Mouse (Mus musculus) limb, embryonic 12.5 days (tissue): ENCODE measurements around the gene Eef1b2. TPM values are rescaled to one million over a fixed set of nuclear protein-coding genes. Genes with fewer than 3 reads are reported as not detected.
A peak's percentile ranks its signal among the peaks of the same experiment; 100 is the strongest.
"Not testable (repeated sequence)": the region's sequence is repeated elsewhere in the genome, so short reads cannot be mapped to it uniquely, and the experiment has no call there.

Source experiments
- ATAC-seq: fragments of 200-750 bp; cut with Nextera tagmentation; 2 replicates; pipeline ENCODE4 v1.8.0; 2017; ENCODE audit warnings: low read depth, moderate TSS enrichment; ENCODE audit not compliant: insufficient number of reproducible peaks, insufficient read depth, low FRiP score, low TSS enrichment
- H3K27ac ChIP-seq: fragments of 300-500 bp; sonication (generic); 2 replicates; pipeline ENCODE4 v1.5.1; 2016; ENCODE audit warnings: mild to moderate bottlenecking, moderate library complexity
- H3K27me3 ChIP-seq: fragments of 300-500 bp; sonication (generic); 2 replicates; pipeline ENCODE4 v1.6.1; 2016; ENCODE audit warnings: mild to moderate bottlenecking, moderate library complexity
- H3K36me3 ChIP-seq: fragments of 300-500 bp; sonication (generic); 2 replicates; pipeline ENCODE4 v1.6.1; 2016; ENCODE audit warnings: mild to moderate bottlenecking, moderate library complexity
- H3K4me1 ChIP-seq: fragments of 300-500 bp; sonication (generic); replicated peaks from 2 replicates; pipeline ENCODE4 v1.6.1; 2016
- H3K4me2 ChIP-seq: fragments of 300-500 bp; sonication (generic); 2 replicates; pipeline ENCODE4 v1.6.1; 2016; ENCODE audit warnings: mild to moderate bottlenecking, moderate library complexity
- H3K4me3 ChIP-seq: fragments of 300-500 bp; sonication (generic); replicated peaks from 2 replicates; pipeline ENCODE4 v1.5.1; 2016; ENCODE audit warnings: mild to moderate bottlenecking
- H3K9ac ChIP-seq: fragments of 300-500 bp; sonication (generic); replicated peaks from 2 replicates; pipeline ENCODE4 v1.6.1; 2016; ENCODE audit warnings: mild to moderate bottlenecking, moderate library complexity
- H3K9me3 ChIP-seq: fragments of 300-500 bp; sonication (generic); 2 replicates; pipeline ENCODE4 v1.6.1; 2016; ENCODE audit warnings: mild to moderate bottlenecking, moderate library complexity
- WGBS: fragments of 180-500 bp; shearing (Covaris S2); methylation state at CpG from one replicate; pipeline ENCODE4 v1.1.7; 2016; 5-methylcytosine and 5-hydroxymethylcytosine counted together
- polyA plus RNA-seq: library from polyadenylated mRNA; unstranded; fragments of >200 nt; fragmentation: Nextera tagmentation; extraction: Ambion mirVana; gene quantifications from 2 replicates; pipeline ENCODE4 v1.2.1, GENCODE M21; 2016

Eef1b2 gene
- polyA plus RNA-seq, result 528 and 595 TPM in 2 replicates

DNA sequence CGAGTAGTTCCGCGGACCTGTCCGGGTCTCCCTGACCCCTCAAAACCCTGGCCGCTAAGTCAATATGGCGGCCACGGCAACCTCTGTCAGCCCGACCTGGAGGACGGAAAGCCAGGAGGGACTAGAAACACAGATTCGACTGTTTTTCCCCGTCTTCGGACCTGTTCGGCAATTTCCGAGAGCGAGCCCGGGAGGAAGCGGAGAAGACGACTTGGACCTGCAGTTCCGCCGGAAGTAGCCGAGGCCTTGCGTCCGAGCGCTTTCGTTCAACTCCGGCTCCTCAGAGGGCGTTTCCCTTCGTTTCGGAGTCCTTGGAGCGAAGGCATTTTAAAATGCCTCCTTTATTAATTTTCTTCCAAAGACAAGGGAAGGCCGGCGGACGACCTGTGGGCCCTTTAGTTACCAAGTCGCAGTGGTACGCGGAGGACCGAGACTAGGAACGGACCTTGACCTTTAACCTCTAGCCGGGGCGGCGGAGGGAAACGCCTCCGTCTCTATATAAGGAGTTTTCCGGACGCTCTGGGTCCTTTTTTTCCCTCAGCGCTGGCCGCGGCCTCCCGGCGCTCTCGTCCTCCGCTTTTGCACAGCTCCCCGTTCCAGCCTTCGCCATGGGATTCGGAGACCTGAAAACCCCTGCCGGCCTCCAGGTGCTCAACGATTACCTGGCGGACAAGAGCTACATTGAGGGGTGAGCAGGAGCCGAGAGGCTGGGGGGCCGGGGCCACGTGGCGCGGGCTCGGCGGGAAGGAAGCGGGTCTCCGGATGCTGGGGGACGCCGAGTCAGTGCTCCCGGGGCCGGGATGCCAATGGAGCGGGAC is at the start of gene Eef1b2, which contains the start of gene Ndufs1:
TSS of gene Eef1b2 (plus strand) at position 222 of the 818 bp plus-strand sequence.
TSS of gene Ndufs1 (minus strand) at position 230 of the 818 bp plus-strand sequence.
- Histone ChIP-seq H3K4me3 (peak within 1 kb of the TSS; percentile 89), H3K27ac (peak within 1 kb of the TSS; percentile 89), H3K4me1 (peaks cover 22% of the 10 kb centered on the region), H3K9me3 (no peaks in the 10 kb centered on the region), H3K9ac (peak within 1 kb of the TSS; percentile 82), H3K27me3 (no peaks in the 10 kb centered on the region), H3K36me3 (peaks cover 30% of the 10 kb centered on the region), H3K4me2 (peak within 1 kb of the TSS; percentile 87)
- under 1% methylated on average over 72 of the region's 72 CpGs for WGBS
- ATAC-seq, result peak; percentile 81

- 46% methylated on average over 3 of the region's 3 CpGs for WGBS
- Histone ChIP-seq H3K4me1 (peaks cover 9% of the 10 kb centered on the region), H3K4me2 (peak overlapping the region; percentile 55), H3K27me3 (no peaks in the 10 kb centered on the region), H3K9me3 (no peaks in the 10 kb centered on the region), H3K4me3 (no peak overlapping the region), H3K36me3 (peaks cover 27% of the 10 kb centered on the region), H3K27ac (peak overlapping the region; percentile 41; the same call in 1 of the 2 replicates), H3K9ac (no peak overlapping the region)
- ATAC-seq, result no peak
Measured at GRCm38 (mm10) chr1:63129273-63129672, 47.4 kb upstream of the Eef1b2 start.

DNA sequence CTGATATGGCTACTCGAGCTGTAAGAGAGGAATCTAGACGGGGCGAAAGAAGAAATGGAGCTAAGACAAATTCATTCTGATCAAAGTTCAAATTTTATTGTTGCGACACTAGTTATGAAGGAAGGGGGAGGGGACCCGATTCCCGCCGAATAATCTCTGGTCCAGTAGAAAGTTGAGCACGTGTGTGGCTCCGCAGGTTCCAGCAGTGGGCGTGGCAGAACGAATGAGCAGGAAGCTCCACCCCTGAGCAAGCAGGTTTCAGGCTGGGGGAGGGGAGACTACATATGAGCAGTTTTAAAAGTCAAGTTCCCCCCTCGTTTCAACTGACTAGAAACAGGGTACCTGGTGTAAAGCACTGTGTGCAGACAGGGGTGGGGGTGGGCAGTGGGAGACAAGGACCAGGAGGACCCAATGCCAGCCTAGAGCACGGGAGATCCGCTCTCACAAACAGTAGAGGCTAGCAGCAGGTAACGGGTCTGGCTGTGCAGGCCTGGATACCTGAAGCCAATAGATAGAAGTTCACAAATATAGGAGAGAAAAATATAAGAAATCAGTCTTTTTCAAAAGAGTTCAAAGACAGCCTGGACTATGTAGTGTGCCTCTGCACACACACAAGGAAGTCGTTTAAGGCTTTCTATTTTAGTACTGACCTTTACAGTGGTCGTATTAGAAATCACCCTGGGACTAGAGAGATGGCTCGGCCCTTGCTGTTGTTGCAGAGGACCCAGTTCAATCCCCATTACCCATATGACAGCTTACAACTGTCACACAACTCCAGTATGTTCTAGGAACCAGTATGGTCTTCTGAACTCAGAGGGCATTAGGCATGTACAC is 46.6 kb upstream of the Eef1b2 start:
- ATAC-seq, result peak; percentile 65; the same call in 1 of the 2 replicates
- Histone ChIP-seq H3K4me3 (peak overlapping the region; percentile 30), H3K9me3 (no peaks in the 10 kb centered on the region), H3K27ac (no peak overlapping the region), H3K9ac (peak overlapping the region; percentile 34; the same call in 1 of the 2 replicates), H3K27me3 (no peaks in the 10 kb centered on the region), H3K36me3 (peaks cover 23% of the 10 kb centered on the region), H3K4me2 (peak overlapping the region; percentile 55), H3K4me1 (peaks cover 9% of the 10 kb centered on the region)
- 17% methylated on average over 18 of the region's 18 CpGs for WGBS

GRCm38 (mm10) chr1:63130883-63131282 is 45.7 kb upstream of the Eef1b2 start:
- no peak for ATAC-seq
- H3K4me2 ChIP-seq, result no peak overlapping the region
- no peaks in the 10 kb centered on the region for H3K27me3 ChIP-seq
- WGBS, result 82% methylated on average over 2 of the region's 2 CpGs
- H3K36me3 ChIP-seq, result peaks cover 16% of the 10 kb centered on the region; the same call in 1 of the 2 replicates
- no peaks in the 10 kb centered on the region for H3K9me3 ChIP-seq
- H3K27ac ChIP-seq, result no peak overlapping the region
- no peak overlapping the region for H3K4me3 ChIP-seq
- peaks cover 9% of the 10 kb centered on the region for H3K4me1 ChIP-seq
- no peak overlapping the region for H3K9ac ChIP-seq

DNA sequence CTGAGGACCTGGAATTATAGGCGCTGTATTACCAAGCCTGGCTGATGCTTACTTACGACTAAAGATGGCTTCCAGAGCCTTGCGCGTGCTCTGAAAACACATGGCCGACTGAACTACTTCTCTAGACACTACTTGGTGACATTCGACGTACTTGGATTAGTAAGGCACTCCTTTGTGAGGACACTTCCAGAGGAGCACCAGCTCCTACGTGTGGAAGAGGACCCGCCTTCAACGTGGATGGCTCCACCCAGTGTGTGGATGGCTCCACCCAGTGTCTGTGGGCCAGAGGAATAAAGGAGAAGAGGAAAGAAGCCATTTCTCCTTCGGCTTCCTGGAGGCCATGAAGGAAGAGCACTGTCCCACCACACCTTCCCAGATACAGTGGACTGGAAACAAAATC is 44.9 kb upstream of the Eef1b2 start:
- WGBS, result 93% methylated on average over 11 of the region's 11 CpGs
- H3K4me3 ChIP-seq, result no peak overlapping the region
- H3K4me2 ChIP-seq, result no peak overlapping the region
- peaks cover 9% of the 10 kb centered on the region for H3K4me1 ChIP-seq
- H3K27me3 ChIP-seq, result no peaks in the 10 kb centered on the region
- H3K36me3 ChIP-seq, result 0 out of 2 replicates have a peak, but pooled peaks cover 9% of the 10 kb centered on the region
- H3K9ac ChIP-seq, result no peak overlapping the region
- no peak overlapping the region for H3K27ac ChIP-seq
- no peak for ATAC-seq
- no peaks in the 10 kb centered on the region for H3K9me3 ChIP-seq

- no peak overlapping the region for H3K27ac ChIP-seq
- WGBS, result 84% methylated on average over 3 of the region's 3 CpGs
- no peak for ATAC-seq
Measured at GRCm38 (mm10) chr1:63134530-63134929, 42.1 kb upstream of the Eef1b2 start.

GRCm38 (mm10) chr1:63137971-63138370 is 38.7 kb upstream of the Eef1b2 start:
- no peak for ATAC-seq
- Histone ChIP-seq H3K9ac (no peak overlapping the region), H3K9me3 (no peaks in the 10 kb centered on the region), H3K36me3 (peaks cover 37% of the 10 kb centered on the region), H3K27ac (no peak overlapping the region), H3K4me3 (no peak overlapping the region), H3K4me1 (no peaks in the 10 kb centered on the region), H3K27me3 (no peaks in the 10 kb centered on the region), H3K4me2 (no peak overlapping the region)
- WGBS, result 88% methylated on average over 2 of the region's 2 CpGs

More at GRCm38 (mm10) chr1:63134530-63134929, 42.1 kb upstream of the Eef1b2 start:
- no peak overlapping the region for H3K4me2 ChIP-seq
- H3K4me1 ChIP-seq, result peaks cover 5% of the 10 kb centered on the region
- H3K9ac ChIP-seq, result no peak overlapping the region
- H3K27me3 ChIP-seq, result no peaks in the 10 kb centered on the region
- peaks cover 16% of the 10 kb centered on the region for H3K36me3 ChIP-seq
- H3K4me3 ChIP-seq, result no peak overlapping the region
- no peaks in the 10 kb centered on the region for H3K9me3 ChIP-seq

- not testable (repeated sequence) for H3K27ac ChIP-seq, H3K4me1 ChIP-seq, H3K9me3 ChIP-seq, H3K4me2 ChIP-seq, H3K27me3 ChIP-seq, H3K4me3 ChIP-seq, H3K9ac ChIP-seq, ATAC-seq
- H3K36me3 ChIP-seq, result peaks cover 42% of the 10 kb centered on the region
- WGBS, result 100% methylated on average over 1 of the region's 1 CpGs
Measured at GRCm38 (mm10) chr1:63138586-63138985, 38.0 kb upstream of the Eef1b2 start.

- Histone ChIP-seq H3K4me2 (no peak overlapping the region), H3K27ac (no peak overlapping the region), H3K9ac (no peak overlapping the region), H3K4me1 (no peaks in the 10 kb centered on the region), H3K4me3 (no peak overlapping the region), H3K36me3 (peaks cover 58% of the 10 kb centered on the region), H3K27me3 (no peaks in the 10 kb centered on the region), H3K9me3 (no peaks in the 10 kb centered on the region)
- WGBS, result 95% methylated on average over 13 of the region's 13 CpGs
- ATAC-seq, result no peak
Measured at GRCm38 (mm10) chr1:63140231-63140630, 36.4 kb upstream of the Eef1b2 start.

- Histone ChIP-seq H3K27ac (no peak overlapping the region), H3K27me3 (no peaks in the 10 kb centered on the region), H3K4me1 (no peaks in the 10 kb centered on the region), H3K4me2 (no peak overlapping the region), H3K9me3 (no peaks in the 10 kb centered on the region), H3K9ac (no peak overlapping the region), H3K36me3 (peaks cover 75% of the 10 kb centered on the region), H3K4me3 (no peak overlapping the region)
- no peak for ATAC-seq
- 88% methylated on average over 2 of the region's 2 CpGs for WGBS
Measured at GRCm38 (mm10) chr1:63168638-63169037, 8.0 kb upstream of the Eef1b2 start.

GRCm38 (mm10) chr1:63175853-63176252 is 772 bp upstream of the Eef1b2 start:
- peak overlapping the region; percentile 89; the same call in 1 of the 2 replicates for H3K27ac ChIP-seq
- H3K4me3 ChIP-seq, result peak overlapping the region; percentile 89
- H3K36me3 ChIP-seq, result peaks cover 39% of the 10 kb centered on the region
- peak overlapping the region; percentile 87 for H3K4me2 ChIP-seq
- 11% methylated on average over 11 of the region's 11 CpGs for WGBS
- no peaks in the 10 kb centered on the region for H3K9me3 ChIP-seq
- H3K27me3 ChIP-seq, result no peaks in the 10 kb centered on the region
- H3K4me1 ChIP-seq, result peaks cover 22% of the 10 kb centered on the region
- ATAC-seq, result no peak
- H3K9ac ChIP-seq, result peak overlapping the region; percentile 82
